Mouse (Mus musculus) layer of hippocampus, adult 2 months (tissue): Measurements from ENCODE around the gene Ddn. TPM values are rescaled to one million over a fixed set of nuclear protein-coding genes. Genes with fewer than 3 reads are reported as not detected.

Experiments used
- DNase-seq, 2 experiments: peaks; one replicate each; pipeline ENCODE4 v3.0.0; 2022; ENCODE audit warnings: low spot score in 2 of 2
- H3K27ac ChIP-seq: fragments of 200-600 bp; 2 replicates; pipeline ENCODE4 v1.8.1; 2022
- H3K4me3 ChIP-seq: fragments of 200-600 bp; 2 replicates; pipeline ENCODE4 v1.8.1; 2022; ENCODE audit warnings: mild to moderate bottlenecking
- CTCF ChIP-seq: fragments of 200-600 bp; conservative IDR thresholded peaks from 2 replicates; pipeline ENCODE4 v1.8.1; 2022; ENCODE audit warnings: antibody characterized with exemption, mild to moderate bottlenecking, moderate library complexity
- long read RNA-seq, 2 experiments: library from polyadenylated mRNA; stranded (forward); transcript quantifications; one replicate each; pipeline ENCODE4 v2.0.0; 2021; ENCODE audit warnings: borderline mapping rate in 2 of 2
- total RNA-seq, 2 experiments: library from RNA; stranded (reverse); gene quantifications; 2 replicates each; pipeline ENCODE4 v1.2.3; 2021

The Ddn gene
- total RNA-seq: 1,000 to 10,000 TPM; 1,636 to 1,683 TPM
- long read RNA-seq, experiment 1, transcript Ddn-201 (2 exons, 3,745 nt): major isoform, 33 of 609 reads
- long read RNA-seq, experiment 1, partial matches to known transcripts: 0 of 609 reads
- long read RNA-seq, experiment 1, other reads (novel, unspliced or antisense): 576 of 609 reads
- long read RNA-seq, experiment 2, transcript Ddn-201 (2 exons, 3,745 nt): major isoform, 35 of 763 reads
- long read RNA-seq, experiment 2, partial matches to known transcripts: 0 of 763 reads
- long read RNA-seq, experiment 2, other reads (novel, unspliced or antisense): 728 of 763 reads

DNA sequence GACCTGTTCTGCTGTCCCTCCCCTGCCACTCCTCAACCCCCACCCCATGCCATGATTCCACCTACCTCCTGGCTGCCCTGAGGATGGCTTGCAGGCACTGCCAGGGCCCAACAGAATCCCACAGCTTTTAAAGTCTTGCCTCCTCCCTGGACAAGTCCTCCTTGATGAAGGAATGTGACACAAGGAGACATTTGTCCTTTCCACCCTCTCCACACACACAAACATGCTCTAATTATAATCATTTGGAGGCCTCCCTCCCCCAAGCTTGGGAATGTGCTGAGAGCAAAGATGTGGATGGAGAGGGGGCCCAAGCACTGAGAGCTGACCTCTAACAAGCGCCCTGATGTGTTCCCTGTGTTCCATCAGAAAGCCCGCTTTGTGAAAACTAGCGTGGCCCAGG is at the start of gene Ddn:
Gene Ddn, minus strand, starts transcription at position 101 of the 400 bp plus-strand sequence.
- Histone ChIP-seq H3K27ac (peak within 1 kb of the TSS; percentile 97), H3K4me3 (peak within 1 kb of the TSS; percentile 72)
- no peak for DNase-seq
- no peak for TF ChIP-seq CTCF

- H3K27ac ChIP-seq: no peak overlapping the region
- no peak for TF ChIP-seq CTCF
- DNase-seq: no peak
- H3K4me3 ChIP-seq: no peak overlapping the region
These were observed 44.9 kb upstream of the Ddn start for GRCm38 (mm10) chr15:98854214-98854613.

GRCm38 (mm10) chr15:98853161-98853937 is 44.1 kb upstream of the Ddn start:
- no peak for TF ChIP-seq CTCF
- H3K4me3 ChIP-seq: no peak overlapping the region
- H3K27ac ChIP-seq: no peak overlapping the region
- no peak for DNase-seq

- DNase-seq: no peak
- TF ChIP-seq CTCF: no peak
- Histone ChIP-seq H3K27ac (no peak overlapping the region), H3K4me3 (no peak overlapping the region)
These were observed 43.4 kb upstream of the Ddn start for GRCm38 (mm10) chr15:98852733-98853132.

- H3K27ac ChIP-seq: no peak overlapping the region
- no peak for DNase-seq
- H3K4me3 ChIP-seq: no peak overlapping the region
- no peak for TF ChIP-seq CTCF
These were observed 42.8 kb upstream of the Ddn start for GRCm38 (mm10) chr15:98852071-98852470.

GRCm38 (mm10) chr15:98851229-98851818 is 42.0 kb upstream of the Ddn start:
- Histone ChIP-seq H3K27ac (no peak overlapping the region), H3K4me3 (no peak overlapping the region)
- DNase-seq: no peak
- no peak for TF ChIP-seq CTCF

DNA sequence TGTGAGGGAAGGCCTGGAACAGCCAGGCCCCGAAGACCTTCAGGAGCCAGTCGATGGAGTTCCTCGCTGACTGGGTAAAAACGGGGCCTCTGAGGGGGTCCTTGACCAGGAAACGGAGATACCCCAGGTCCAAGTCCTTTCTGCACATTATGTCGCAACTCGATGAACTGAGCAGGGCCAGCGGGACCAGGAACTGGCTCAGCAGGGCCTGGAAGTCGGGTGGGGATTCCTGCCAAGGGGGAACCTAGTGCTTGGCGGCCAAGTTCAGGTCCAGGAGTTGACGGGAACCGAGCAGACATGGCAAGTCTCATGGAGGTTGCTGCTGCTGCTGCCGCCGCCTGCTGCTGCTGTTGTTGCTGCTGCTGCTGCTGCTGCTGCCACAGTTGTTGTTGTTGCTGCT is 41.4 kb upstream of the Ddn start:
- H3K27ac ChIP-seq: no peak overlapping the region
- H3K4me3 ChIP-seq: no peak overlapping the region
- no peak for TF ChIP-seq CTCF
- DNase-seq: no peak

GRCm38 (mm10) chr15:98849956-98850600 is 40.8 kb upstream of the Ddn start:
- H3K27ac ChIP-seq: no peak overlapping the region
- no peak overlapping the region for H3K4me3 ChIP-seq
- no peak for TF ChIP-seq CTCF
- DNase-seq: no peak

GRCm38 (mm10) chr15:98849165-98849564 is 39.9 kb upstream of the Ddn start:
- no peak for TF ChIP-seq CTCF
- Histone ChIP-seq H3K27ac (no peak overlapping the region), H3K4me3 (no peak overlapping the region)
- no peak for DNase-seq

DNA sequence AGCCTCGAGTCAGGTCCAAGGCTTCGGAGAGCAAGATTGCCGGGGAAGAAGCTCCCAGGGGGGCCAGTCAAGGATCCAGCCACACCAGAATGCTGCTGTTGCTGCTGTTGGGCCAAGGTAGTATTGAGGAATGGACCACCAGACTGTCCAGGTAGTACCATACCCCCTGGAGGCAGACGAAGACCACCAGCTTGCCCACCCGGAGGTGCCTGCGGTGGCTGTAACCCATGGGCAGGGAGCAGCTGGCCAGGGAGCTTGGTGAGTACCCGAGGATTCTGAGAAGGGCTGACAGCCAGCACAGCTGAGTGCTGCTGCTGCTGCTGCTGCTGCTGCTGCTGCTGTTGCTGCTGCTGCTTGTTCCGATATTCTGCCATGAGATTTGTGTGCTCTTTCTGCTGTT is 36.9 kb upstream of the Ddn start:
- Histone ChIP-seq H3K27ac (no peak overlapping the region), H3K4me3 (no peak overlapping the region)
- DNase-seq: no peak
- TF ChIP-seq CTCF: no peak

- DNase-seq: no peak
- H3K27ac ChIP-seq: no peak overlapping the region
- no peak overlapping the region for H3K4me3 ChIP-seq
- TF ChIP-seq CTCF: no peak
These were observed 35.9 kb upstream of the Ddn start for GRCm38 (mm10) chr15:98845149-98845548.

DNA sequence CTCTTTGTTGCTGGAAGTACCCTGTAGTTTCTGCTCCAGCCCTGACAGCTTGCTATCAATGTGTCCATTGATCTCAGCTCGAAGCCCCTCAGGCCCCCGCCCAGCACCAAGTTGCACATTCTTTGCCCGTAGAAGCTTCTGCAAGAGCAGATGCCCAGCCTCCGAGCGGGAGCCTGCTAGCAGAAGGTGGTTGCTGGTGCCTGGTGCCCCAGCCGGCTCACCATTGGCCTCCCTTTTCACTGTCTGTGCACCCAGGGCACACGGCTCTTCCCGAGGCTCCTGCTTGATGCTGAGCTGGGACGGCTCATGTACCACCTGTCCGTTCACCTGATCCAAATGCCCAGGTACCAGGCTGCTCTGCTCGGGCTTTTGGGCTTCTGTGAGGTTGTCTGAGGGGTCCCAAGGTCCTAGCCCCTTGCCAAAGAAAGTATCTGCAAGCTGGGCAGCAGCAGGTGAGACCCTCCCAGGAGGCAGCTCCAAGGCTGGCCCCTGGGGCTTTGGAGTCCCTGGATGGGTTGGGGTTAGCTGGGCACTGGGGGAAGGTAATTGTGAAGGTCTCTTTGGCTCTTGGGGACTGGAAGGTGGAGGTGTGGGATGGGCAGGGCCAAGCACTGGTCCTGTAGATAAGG is 34.4 kb upstream of the Ddn start:
- H3K4me3 ChIP-seq: no peak overlapping the region
- peak overlapping the region; percentile 24; the same call in 1 of the 2 replicates for H3K27ac ChIP-seq
- TF ChIP-seq CTCF: no peak
- no peak for DNase-seq
